Mouse (Mus musculus) myocyte (in vitro differentiated cells): ENCODE measurements around the gene Patz1.

Experiments
- CEBPB ChIP-seq: IDR thresholded peaks from 2 replicates; pipeline ENCODE4 v1.6.1; 2011; ENCODE audit warnings: mild to moderate bottlenecking, moderate library complexity; ENCODE audit not compliant: poor library complexity, insufficient read depth, severe bottlenecking
- E2F4 ChIP-seq: IDR thresholded peaks from one replicate; pipeline ENCODE4 v1.6.1; 2011; ENCODE audit warnings: mild to moderate bottlenecking, control low read depth, moderate library complexity; ENCODE audit not compliant: insufficient read depth
- MAX ChIP-seq: IDR thresholded peaks from one replicate; pipeline ENCODE4 v1.6.1; 2011; ENCODE audit warnings: low read depth, mild to moderate bottlenecking, control low read depth
- MYOD1 ChIP-seq, 3 experiments: IDR thresholded peaks; one replicate each; pipeline ENCODE4 v1.6.1; 2011; ENCODE audit warnings: control low read depth in 2 of 3, low read depth in 2 of 3, mild to moderate bottlenecking in 2 of 3, moderate library complexity in 1 of 3; ENCODE audit not compliant: insufficient read length in 2 of 3, control insufficient read depth in 1 of 3
- MYOG ChIP-seq, 3 experiments: IDR thresholded peaks; one replicate each; pipeline ENCODE4 v1.6.1; 2011; ENCODE audit warnings: control low read depth in 2 of 3, low read depth in 2 of 3, mild to moderate bottlenecking in 2 of 3; ENCODE audit not compliant: insufficient read length in 2 of 3, control insufficient read depth in 1 of 3, insufficient read depth in 1 of 3
- POLR2A ChIP-seq: IDR thresholded peaks from one replicate; pipeline ENCODE4 v1.6.1; 2011; ENCODE audit warnings: low read depth, mild to moderate bottlenecking, control low read depth, moderate library complexity; ENCODE audit not compliant: insufficient read length
- POLR2AphosphoS2 ChIP-seq: IDR thresholded peaks from one replicate; pipeline ENCODE4 v1.6.1; 2011; ENCODE audit warnings: low read depth, control low read depth; ENCODE audit not compliant: insufficient read length
- REST ChIP-seq: IDR thresholded peaks from one replicate; pipeline ENCODE4 v1.6.1; 2011; ENCODE audit warnings: mild to moderate bottlenecking, control low read depth, moderate library complexity; ENCODE audit not compliant: insufficient read depth, insufficient read length
- SRF ChIP-seq: IDR thresholded peaks from one replicate; pipeline ENCODE4 v1.6.1; 2011; ENCODE audit warnings: low read depth; ENCODE audit not compliant: control insufficient read depth, insufficient read length
- TCF12 ChIP-seq: IDR thresholded peaks from one replicate; pipeline ENCODE4 v1.6.1; 2011; ENCODE audit warnings: mild to moderate bottlenecking, control low read depth; ENCODE audit not compliant: poor library complexity, insufficient read depth, severe bottlenecking
- TCF3 ChIP-seq: IDR thresholded peaks from one replicate; pipeline ENCODE4 v1.6.1; 2011; ENCODE audit warnings: low read depth, control low read depth; ENCODE audit not compliant: insufficient read length
- USF1 ChIP-seq: IDR thresholded peaks from one replicate; pipeline ENCODE4 v1.6.1; 2011; ENCODE audit warnings: low read depth, mild to moderate bottlenecking, control low read depth, moderate library complexity

- TF ChIP-seq POLR2AphosphoS2 (no peak), POLR2A (no peak), USF1 (no peak), TCF3 (no peak), MYOD1 (IDR thresholded peaks at IDR 0.05; ENCODE audit: control insufficient read depth in 1 of 3, insufficient read length in 2 of 3, low read depth in 2 of 3) (no peak), E2F4 (no peak), TCF12 (no peak), MAX (no peak), CEBPB (no peak), MYOG (IDR thresholded peaks at IDR 0.05; ENCODE audit: control insufficient read depth in 1 of 3, insufficient read depth in 1 of 3, insufficient read length in 2 of 3, low read depth in 2 of 3) (no peak), REST (no peak), SRF (no peak)
Observed at GRCm38 (mm10) chr11:3347835-3348195, 59.1 kb downstream of the Patz1 start.
